Comparison of ENCODE assay signal across 8 mouse cellular contexts in genomic region chr9:77789615-77790348, GRCm38 (mm10). TPM values are rescaled to one million over a fixed set of nuclear protein-coding genes. Genes with fewer than 3 reads are reported as not detected.
DNase-seq lines count a peak whose midpoint lies in the region; ATAC-seq and TF ChIP-seq lines count a peak whose summit lies in the region.

No protein-coding gene starts in this region.

- peaks cover 74% of the 10 kb centered on the region for H3K36me3 ChIP-seq in hindbrain, embryonic 14.5 days (replicated peaks; ENCODE audit: control insufficient read depth, insufficient read depth)

- no peaks in the 10 kb centered on the region for H3K9me3 ChIP-seq in hindbrain, embryonic 14.5 days (ENCODE audit: control insufficient read depth, low read length)

- no peak overlapping the region for H3K9ac ChIP-seq in hindbrain, embryonic 14.5 days

- no peak for TF ChIP-seq POLR2A in lung, adult 2 months (IDR thresholded peaks at IDR 0.05; ENCODE audit: borderline replicate concordance, extremely low read depth, low read depth, low read length)

- peak; percentile 91 for ATAC-seq in hindbrain, embryonic 14.5 days (ENCODE audit: low FRiP score)
- ATAC-seq in megakaryocyte-erythroid progenitor cell, adult 5-6 weeks (replicated peaks; ENCODE audit: low FRiP score, low TSS enrichment, poor library complexity, severe bottlenecking) = no peak
- no peak for ATAC-seq in megakaryocyte progenitor cell, adult 5-6 weeks (replicated peaks; ENCODE audit: poor library complexity)

- H3K4me2 ChIP-seq in hindbrain, embryonic 14.5 days (replicated peaks) = no peak overlapping the region

- intact Hi-C loops in gastrocnemius, postnatal 14 days (cut with DNase I; ENCODE audit: low total_unique reads) = loop anchor here (10.0 kb wide), 1 partner anchor 125 kb away; no protein-coding TSS in a partner anchor
- intact Hi-C loops in gastrocnemius, postnatal 36 days (cut with DNase I) = no loop called here

- WGBS in lung, adult 2 months = 64% methylated on average over 12 of the region's 12 CpGs
- 60% methylated on average over 12 of the region's 12 CpGs for WGBS in hindbrain, embryonic 14.5 days

- H3K4me1 ChIP-seq in lung, adult 2 months (ENCODE audit: control insufficient read depth, insufficient read depth, low read length) = no peaks in the 10 kb centered on the region
- H3K4me1 ChIP-seq in hindbrain, embryonic 14.5 days (replicated peaks; ENCODE audit: control insufficient read depth, insufficient read depth, low read length) = 0 out of 2 replicates have a peak, but pooled peaks cover 4% of the 10 kb centered on the region

- no peak overlapping the region for H3K27ac ChIP-seq in hindbrain, embryonic 14.5 days

- DNase-seq in gastrocnemius, postnatal 14 days = peak; percentile 20
- no peak for DNase-seq in gastrocnemius, postnatal 36 days
- DNase-seq in lung, postnatal 4 days = peak; percentile 23 to 55
- no peak for DNase-seq in lung, adult 2 months
- peak; percentile 76 for DNase-seq in hindbrain, embryonic 14.5 days (ENCODE audit: low spot score)
- peak; percentile 31 to 37 for DNase-seq in right cerebral cortex, adult 2 months (ENCODE audit: low spot score in 2 of 2)

- H3K27me3 ChIP-seq in hindbrain, embryonic 14.5 days (ENCODE audit: control insufficient read depth, insufficient read depth, low read length) = no peaks in the 10 kb centered on the region

- no peak overlapping the region for H3K4me3 ChIP-seq in lung, adult 2 months (replicated peaks; ENCODE audit: extremely low read depth, low read depth, low read length)
- no peak overlapping the region for H3K4me3 ChIP-seq in hindbrain, embryonic 14.5 days (replicated peaks; ENCODE audit: low read length)

- TF ChIP-seq CTCF in lung, adult 2 months (IDR thresholded peaks at IDR 0.05; ENCODE audit: insufficient read depth, low read length) = no peak

RNA-seq across cellular contexts. Expression of gene Gclc, which starts 35.4 kb away (rescaled TPM):
- 1 to 10 TPM; 4.3 to 5.0 TPM for total RNA-seq in gastrocnemius, postnatal 14 days (2021)
- total RNA-seq in gastrocnemius, postnatal 36 days (2021) = 1 to 10 TPM; 8.0 to 9.1 TPM
- 40.4 and 49.3 TPM in 2 replicates for polyA plus RNA-seq in lung, adult 2 months (2012; rRNA removed)
- 21.7 and 25.1 TPM in 2 replicates for polyA plus RNA-seq in hindbrain, embryonic 14.5 days (2014; fragmentation: Nextera tagmentation; extraction: Ambion mirVana)
- total RNA-seq in megakaryocyte-erythroid progenitor cell, adult 5-6 weeks (2014; fragmentation: Nextera tagmentation) = 73.3 and 88.4 TPM in 2 replicates
- 74.4 and 85.9 TPM in 2 replicates for total RNA-seq in megakaryocyte-erythroid progenitor cell, adult 5-6 weeks (2017)
- 43.5 and 54.8 TPM in 2 replicates for total RNA-seq in megakaryocyte progenitor cell, adult 5-6 weeks (2015)
- total RNA-seq in megakaryocyte progenitor cell, adult 5-6 weeks (2017) = 38.5 and 47.2 TPM in 2 replicates

Comparison
In these comparisons a context has a peak if more than half of its experiments do, and no peak if none do; other contexts are left out.
1. DNase-seq: peak in gastrocnemius, postnatal 14 days (single experiment), lung, postnatal 4 days (2 of 2), hindbrain, embryonic 14.5 days (single experiment) and right cerebral cortex, adult 2 months (2 of 2); none in gastrocnemius, postnatal 36 days (0 of 2) and lung, adult 2 months (single experiment).